Mouse (Mus musculus): ENCODE measurements around the gene Rnf224. TPM values are rescaled to one million over a fixed set of nuclear protein-coding genes. Genes with fewer than 3 reads are reported as not detected.

Rnf224 gene
- total RNA-seq, 2 experiments from 2014 or later: not detected

GRCm38 (mm10) chr2:25184496-25184895, 52.1 kb downstream of the Rnf224 start:
- DNase-seq (ENCODE audit: extremely low spot score in 1 of 2, low spot score in 2 of 2): no peak
- H3K4me3 ChIP-seq: no peak overlapping the region
- TF ChIP-seq CTCF (IDR thresholded peaks at IDR 0.05): no peak
- intact Hi-C loops (cut with DNase I): no loop called here
- H3K27ac ChIP-seq: no peak overlapping the region

Other genes starting within 250 kb of the Rnf224 start
- gene Nsmf, start 182.4 kb downstream of the Rnf224 start, total RNA-seq (2021): 100 to 1,000 TPM; 442 to 471 TPM
- gene Entpd8, start 156.5 kb downstream of the Rnf224 start, total RNA-seq (2021): not detected
- not detected for gene Noxa1, start 141.6 kb downstream of the Rnf224 start, total RNA-seq (2021)
- 10 to 100 TPM; 20.2 to 21.7 TPM for gene Nrarp, start 56.0 kb downstream of the Rnf224 start, total RNA-seq (2021)
- 1 to 10 TPM; 2.0 to 2.2 TPM for gene Tor4a, start 39.9 kb downstream of the Rnf224 start, total RNA-seq (2021)
- 10 to 100 TPM; 53.4 to 64.3 TPM for gene Nelfb, start 25.3 kb downstream of the Rnf224 start, total RNA-seq (2021)
- gene Stpg3, start 22.1 kb downstream of the Rnf224 start, total RNA-seq (2021): not detected
- gene Fam166a, start 18.0 kb downstream of the Rnf224 start, total RNA-seq (2021): not detected
- 100 to 1,000 TPM; 317 to 329 TPM for gene Tubb4b, start 12.1 kb downstream of the Rnf224 start, total RNA-seq (2021)
- not detected for gene Slc34a3, start 2.4 kb downstream of the Rnf224 start, total RNA-seq (2021)
- gene Rnf208, start 5.5 kb upstream of the Rnf224 start, total RNA-seq (2021): 100 to 1,000 TPM; 249 to 270 TPM
- not detected for gene Cysrt1, start 5.7 kb upstream of the Rnf224 start, total RNA-seq (2021)
- 1 to 10 TPM; 1.4 to 2.7 TPM for gene AL732309.1, start 10.1 kb upstream of the Rnf224 start, total RNA-seq (2021)
- gene Tmem203, start 18.7 kb upstream of the Rnf224 start, total RNA-seq (2021): 10 to 100 TPM; 35.6 to 41.6 TPM
- 10 to 100 TPM; 20.9 to 21.8 TPM for gene Tprn, start 25.8 kb upstream of the Rnf224 start, total RNA-seq (2021)
- gene Ssna1, start 35.7 kb upstream of the Rnf224 start, total RNA-seq (2021): 10 to 100 TPM; 65.6 to 65.9 TPM
- gene Anapc2, start 35.7 kb upstream of the Rnf224 start, total RNA-seq (2021): 10 to 100 TPM; 87.1 to 90.3 TPM
- not detected for gene Tmem210, start 51.4 kb upstream of the Rnf224 start, total RNA-seq (2021)
- not detected for gene Lrrc26, start 53.1 kb upstream of the Rnf224 start, total RNA-seq (2021)
- gene Grin1, start 82.4 kb upstream of the Rnf224 start, total RNA-seq (2021): 100 to 1,000 TPM; 452 to 457 TPM
- gene Man1b1, start 95.6 kb upstream of the Rnf224 start, total RNA-seq (2021): 10 to 100 TPM; 56.0 to 62.4 TPM
- gene Dpp7, start 119.6 kb upstream of the Rnf224 start, total RNA-seq (2021): 10 to 100 TPM; 32.2 to 33.9 TPM
- 10 to 100 TPM; 15.8 to 24.9 TPM for gene Uap1l1, start 128.9 kb upstream of the Rnf224 start, total RNA-seq (2021)
- 1 to 10 TPM; 2.1 to 2.7 TPM for gene Sapcd2, start 135.5 kb upstream of the Rnf224 start, total RNA-seq (2021)
- 10 to 100 TPM; 11.5 to 13.1 TPM for gene Entpd2, start 159.1 kb upstream of the Rnf224 start, total RNA-seq (2021)
- gene Npdc1, start 162.6 kb upstream of the Rnf224 start, total RNA-seq (2021): 100 to 1,000 TPM; 337 to 366 TPM
- gene Fut7, start 186.5 kb upstream of the Rnf224 start, total RNA-seq (2021): under 1 TPM in 1 of 2 experiments, not detected in 1; 0.43 TPM
- 100 to 1,000 TPM; 160 to 168 TPM for gene Abca2, start 191.9 kb upstream of the Rnf224 start, total RNA-seq (2021)
- not detected for gene Clic3, start 220.1 kb upstream of the Rnf224 start, total RNA-seq (2021)
- 10 to 100 TPM; 65.9 to 75.3 TPM for gene Paxx, start 224.3 kb upstream of the Rnf224 start, total RNA-seq (2021)
- 1,000 to 10,000 TPM; 1,632 to 2,529 TPM for gene Ptgds, start 233.3 kb upstream of the Rnf224 start, total RNA-seq (2021)